Mouse (Mus musculus) macrophage (primary cell): ENCODE measurements at regions not wholly inside any gene's neighbourhood (a gene's known extent, or its start where the extent isn't known, plus 50 kb on each side); places are given as distances from the start of the nearest gene placed in this dataset.

Source experiments
- H3K27ac ChIP-seq: fragments of 350-480 bp; formaldehyde crosslinking; 2 replicates; pipeline ENCODE4 v1.9.0; 2021
- H3K36me3 ChIP-seq: fragments of 350-480 bp; formaldehyde crosslinking; 2 replicates; pipeline ENCODE4 v1.9.0; 2021; ENCODE audit errors: inconsistent target
- H3K4me3 ChIP-seq: fragments of 350-480 bp; formaldehyde crosslinking; 2 replicates; pipeline ENCODE4 v1.9.0; 2021; ENCODE audit errors: inconsistent target
- H3K79me2 ChIP-seq: fragments of 350-480 bp; formaldehyde crosslinking; 2 replicates; pipeline ENCODE4 v1.9.0; 2021; ENCODE audit errors: inconsistent target
- WGBS: methylation state at CpG from one replicate; pipeline ENCODE4 v1.1.7; 2026; ENCODE audit warnings: inconsistent platforms; ENCODE audit not compliant: missing documents; 5-methylcytosine and 5-hydroxymethylcytosine counted together

- Histone ChIP-seq H3K79me2 (no peaks in the 10 kb centered on the region), H3K4me3 (no peak overlapping the region), H3K27ac (peak overlapping the region; percentile 33), H3K36me3 (no peaks in the 10 kb centered on the region)
- 89% methylated on average over 1 of the region's 1 CpGs for WGBS
These were observed 181.5 kb upstream of the F9 start for GRCm38 (mm10) chrX:59817794-59818193.
